Mouse (Mus musculus) thymus, postnatal 4 days (tissue): Measurements from ENCODE around the gene Klk11.
A peak's percentile ranks its signal among the peaks of the same experiment; 100 is the strongest.

Source experiments
- DNase-seq: peaks from one replicate; pipeline ENCODE4 v3.0.0; 2021

Klk11 gene

DNA sequence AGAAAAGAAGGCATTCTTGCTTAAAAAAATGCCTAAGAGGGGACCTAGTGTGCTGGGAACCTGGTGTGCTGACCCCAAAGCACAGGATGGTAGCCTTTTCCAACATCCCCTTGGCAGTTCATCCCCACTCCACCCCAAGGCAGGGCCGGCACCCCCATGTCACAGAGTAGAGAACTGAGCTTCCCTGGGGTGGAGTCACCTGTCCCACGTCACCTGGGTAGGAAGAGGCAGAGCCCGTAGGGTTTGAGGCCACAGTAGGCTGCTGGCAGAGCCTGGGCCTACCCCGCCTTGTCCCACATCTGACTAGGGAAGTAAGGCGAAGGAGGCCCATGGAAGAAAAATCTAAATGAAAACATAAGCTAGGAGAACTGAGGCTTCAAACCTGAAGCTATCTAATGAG lies at the start of gene Klk11:
Gene Klk11 (plus strand): TSS at position 241 of the 400 bp plus-strand sequence.
- DNase-seq: no peak

DNA sequence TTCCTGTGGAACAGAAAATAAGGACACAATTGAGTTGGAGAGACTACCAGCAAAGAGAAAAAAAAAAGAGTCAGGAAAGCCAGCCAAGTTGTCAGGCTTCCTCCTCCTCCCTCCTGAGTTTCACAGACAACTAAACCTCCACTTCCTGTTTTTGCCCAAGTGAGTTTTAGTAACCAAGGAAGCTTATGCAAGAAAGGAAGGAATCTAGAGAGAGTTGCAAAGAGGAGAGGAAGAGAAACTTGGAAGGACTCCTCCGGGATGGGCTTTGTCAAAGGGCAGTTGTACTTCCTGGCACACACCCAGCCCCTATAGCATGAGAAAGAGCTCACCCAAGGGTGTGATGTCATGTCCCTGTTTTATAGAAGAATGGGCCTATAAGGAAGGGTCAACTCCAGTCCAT lies 26.6 kb upstream of the Klk11 start:
- DNase-seq: no peak

DNA sequence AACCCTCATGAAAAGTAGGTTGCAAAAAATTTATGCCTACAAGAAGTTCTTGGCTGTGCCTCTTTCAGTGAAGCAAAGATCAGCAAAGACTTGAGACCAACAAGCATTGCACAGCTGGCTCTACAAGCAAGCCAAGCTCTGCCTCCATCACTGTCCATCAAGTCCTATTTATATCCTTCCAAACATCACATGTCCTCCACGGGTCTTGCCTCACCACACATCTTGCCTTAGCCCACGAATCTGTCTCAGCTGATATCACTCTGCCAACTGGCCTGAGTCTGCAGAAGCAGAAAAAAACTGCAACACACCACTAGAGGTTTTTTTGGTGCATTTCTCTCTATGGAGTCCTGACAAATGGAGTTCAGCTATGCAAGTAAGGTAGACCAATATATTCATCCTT lies 21.6 kb upstream of the Klk11 start:
- no peak for DNase-seq

DNA sequence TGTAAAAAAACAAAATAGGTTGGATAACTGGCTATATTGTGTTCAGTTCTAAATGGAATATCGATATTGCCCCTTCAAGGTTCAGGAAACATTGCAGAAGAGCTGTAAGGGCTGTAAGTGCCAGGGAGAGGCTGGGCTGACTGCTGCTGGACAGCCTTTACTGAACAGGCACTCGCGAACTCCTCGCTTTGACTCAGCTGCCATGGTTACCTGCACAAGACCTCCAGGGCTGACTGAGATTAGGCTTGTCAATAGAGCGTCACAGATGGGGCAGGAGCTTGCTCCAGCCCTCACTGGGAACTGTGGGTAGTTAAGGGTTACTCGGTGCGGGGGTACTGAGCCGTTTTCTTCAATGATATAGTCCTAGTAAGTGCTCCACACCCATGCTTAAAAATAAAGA lies 7.9 kb upstream of the Klk11 start:
- DNase-seq: no peak

DNA sequence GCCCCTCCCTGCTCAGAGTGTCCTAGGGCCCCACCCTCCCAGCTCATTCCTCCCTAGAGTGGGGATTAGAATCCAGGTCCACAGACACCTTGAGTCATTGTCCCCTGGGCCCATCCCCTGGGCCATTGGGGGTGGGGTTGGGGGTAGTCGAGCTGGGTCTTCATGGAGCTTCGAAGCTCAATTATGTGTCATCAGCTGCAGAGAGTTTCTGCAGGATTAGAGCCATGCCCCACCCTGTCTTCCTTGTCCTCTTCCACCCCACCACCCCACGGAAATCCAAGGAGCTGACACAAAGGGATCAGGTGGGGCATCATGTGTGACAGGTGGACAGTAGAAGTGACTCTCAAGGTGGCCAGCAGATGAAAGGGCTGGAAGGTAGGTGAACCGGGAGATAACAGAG lies 5.8 kb upstream of the Klk11 start, which contains the start of gene Klk12:
Gene Klk12 (plus strand): TSS at position 301 of the 400 bp plus-strand sequence.
- no peak for DNase-seq

DNA sequence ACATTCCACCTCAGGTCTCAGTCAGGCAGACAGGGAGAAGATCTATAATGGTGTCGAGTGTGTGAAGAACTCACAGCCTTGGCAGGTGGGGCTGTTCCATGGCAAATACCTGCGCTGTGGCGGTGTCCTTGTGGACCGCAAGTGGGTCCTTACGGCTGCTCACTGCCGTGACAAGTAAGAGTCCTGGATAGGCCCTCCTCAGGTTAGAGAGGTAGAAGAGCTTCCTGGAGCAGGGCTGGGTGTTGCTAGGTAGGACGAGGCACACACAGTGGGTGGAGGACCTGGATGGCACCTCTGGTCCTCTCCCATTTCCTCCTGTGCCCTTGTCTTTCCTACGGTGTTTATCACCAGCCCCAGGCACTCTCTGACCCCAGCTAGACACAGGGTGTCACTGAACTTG lies 4.8 kb upstream of the Klk11 start:
- DNase-seq: no peak

DNA sequence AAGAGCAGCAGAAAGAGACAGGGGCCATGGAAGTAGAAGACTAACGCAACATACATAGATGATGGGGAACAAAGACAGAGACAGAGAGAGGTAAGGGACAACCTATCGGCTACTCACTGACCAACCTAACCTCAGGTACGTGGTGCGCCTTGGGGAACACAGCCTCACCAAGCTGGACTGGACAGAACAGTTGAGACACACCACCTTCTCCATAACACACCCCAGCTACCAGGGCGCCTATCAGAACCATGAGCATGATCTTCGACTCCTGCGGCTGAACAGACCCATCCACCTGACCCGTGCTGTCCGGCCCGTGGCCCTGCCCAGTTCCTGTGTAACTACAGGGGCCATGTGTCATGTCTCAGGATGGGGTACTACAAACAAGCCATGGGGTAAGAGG lies 3.7 kb upstream of the Klk11 start:
- DNase-seq: no peak

DNA sequence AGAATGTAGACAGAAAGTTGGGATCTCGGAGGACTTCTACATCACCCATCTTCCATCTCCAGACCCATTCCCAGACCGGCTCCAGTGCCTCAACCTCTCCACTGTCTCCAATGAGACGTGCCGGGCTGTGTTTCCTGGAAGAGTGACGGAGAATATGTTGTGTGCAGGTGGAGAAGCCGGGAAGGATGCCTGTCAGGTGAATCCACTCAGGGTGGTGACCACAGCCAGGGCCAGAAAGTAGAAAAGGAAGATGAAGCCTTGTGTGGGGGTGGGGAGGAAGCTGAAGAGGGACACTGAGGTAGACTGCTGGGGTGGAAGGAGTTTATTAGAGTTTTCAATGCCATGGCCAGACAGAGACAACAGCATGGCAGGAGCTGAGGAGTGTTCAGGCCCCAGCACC lies 2.5 kb upstream of the Klk11 start:
- no peak for DNase-seq

DNA sequence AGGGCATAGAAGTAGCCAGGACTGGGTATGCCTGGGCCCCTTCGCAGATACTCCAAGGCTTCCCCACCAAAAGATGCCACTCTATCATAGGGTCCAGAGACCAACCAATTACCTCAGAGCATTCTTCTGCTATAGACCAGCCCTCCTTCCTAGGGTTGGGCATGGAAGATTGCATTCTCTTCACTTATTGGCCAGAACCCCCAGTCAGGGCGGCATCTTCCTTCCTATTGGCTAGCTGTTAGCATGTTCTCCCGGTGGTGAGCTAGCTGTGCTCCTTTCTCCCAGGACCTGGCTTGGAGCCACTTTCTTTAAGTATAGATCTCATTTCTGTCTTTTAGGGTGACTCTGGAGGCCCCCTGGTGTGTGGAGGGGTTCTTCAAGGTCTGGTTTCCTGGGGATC lies 1.5 kb upstream of the Klk11 start:
- no peak for DNase-seq

DNA sequence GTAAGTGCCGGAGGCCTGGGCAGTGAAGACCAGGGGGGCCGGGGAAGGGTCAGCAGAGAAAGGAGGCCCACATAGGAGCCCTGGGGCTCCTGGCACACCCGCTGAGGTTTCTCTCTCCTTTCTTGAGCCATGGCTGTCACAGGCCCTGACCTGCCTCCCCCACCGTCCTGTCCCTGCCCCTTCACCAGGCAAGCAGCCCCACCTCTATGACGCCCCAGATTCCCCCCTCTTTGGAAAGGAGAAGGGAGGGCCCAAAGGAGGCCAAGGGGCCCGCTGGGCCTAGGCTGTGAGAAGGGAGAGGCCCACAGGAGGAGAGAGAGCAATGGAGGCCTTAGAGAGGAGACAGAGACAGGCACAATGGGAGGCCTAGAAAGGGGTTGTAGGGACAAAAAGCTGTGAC lies 398 bp downstream of the Klk11 start:
- no peak for DNase-seq

DNA sequence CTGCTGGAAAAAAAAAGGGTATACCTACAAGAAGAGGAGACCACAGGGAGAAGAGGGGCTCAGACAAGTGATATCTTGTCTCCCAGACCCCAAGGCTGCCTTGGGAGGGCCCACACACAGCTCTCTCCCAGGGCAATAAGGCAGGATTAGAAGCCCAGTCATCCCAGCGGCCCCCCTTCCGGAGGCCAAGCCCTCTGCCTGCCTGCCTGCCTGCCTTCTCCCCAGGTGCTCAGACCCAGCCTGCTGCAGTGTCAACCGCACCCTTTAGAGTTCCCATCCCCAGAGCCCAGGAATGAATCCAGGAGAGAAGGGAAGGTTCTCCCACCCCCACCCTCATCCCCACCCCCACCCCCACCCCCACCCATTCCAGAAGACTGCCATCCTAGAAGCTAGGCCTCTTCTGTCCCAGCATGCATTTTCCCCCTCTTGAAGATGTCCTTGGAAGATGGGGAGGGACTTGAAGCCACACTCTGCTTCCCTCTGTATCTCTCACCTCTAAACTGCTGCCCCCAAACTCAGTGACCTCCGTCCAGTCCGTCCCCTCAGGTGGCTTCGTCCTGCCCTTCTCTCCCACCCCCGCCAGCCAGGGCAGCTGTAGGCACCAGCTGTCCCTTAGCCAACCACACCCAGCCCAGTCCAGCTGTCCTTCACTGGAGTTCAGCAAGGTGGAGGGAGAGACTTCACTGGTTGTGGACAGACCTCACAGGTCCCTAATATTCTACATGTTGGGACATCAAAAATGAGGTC lies 1.1 kb downstream of the Klk11 start:
- no peak for DNase-seq

DNA sequence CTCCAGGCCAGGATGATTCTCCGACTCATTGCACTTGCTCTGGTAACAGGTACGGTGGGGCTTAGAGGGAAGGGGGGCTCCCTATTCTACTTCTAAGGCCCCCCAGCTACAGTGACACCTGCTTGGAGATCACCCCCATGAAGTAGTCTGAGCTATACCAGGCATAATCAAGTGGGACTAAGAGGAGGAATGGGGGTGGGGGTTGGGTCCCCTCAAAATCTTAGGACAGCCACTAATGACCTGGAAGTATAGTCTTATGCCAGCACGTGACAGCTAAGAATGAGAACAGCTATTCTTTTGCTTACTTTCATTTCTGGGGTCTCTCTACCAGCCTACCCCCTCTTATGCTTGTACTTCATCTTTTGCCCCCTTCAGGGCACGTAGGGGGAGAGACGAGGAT lies 2.1 kb downstream of the Klk11 start:
- DNase-seq: no peak

DNA sequence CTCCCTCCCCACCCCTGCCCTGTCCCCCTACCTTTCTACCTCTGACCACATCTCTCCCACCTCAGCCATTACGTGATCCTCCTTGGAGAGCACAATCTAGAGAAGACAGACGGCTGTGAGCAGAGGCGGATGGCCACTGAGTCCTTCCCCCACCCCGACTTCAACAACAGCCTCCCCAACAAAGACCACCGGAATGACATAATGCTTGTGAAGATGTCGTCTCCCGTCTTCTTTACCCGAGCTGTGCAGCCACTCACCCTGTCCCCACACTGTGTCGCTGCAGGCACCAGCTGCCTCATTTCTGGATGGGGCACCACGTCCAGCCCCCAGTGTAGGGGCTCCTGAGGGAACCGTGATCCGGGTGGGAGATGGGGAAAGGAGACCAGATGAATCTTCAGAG lies 3.0 kb downstream of the Klk11 start:
- no peak for DNase-seq

DNA sequence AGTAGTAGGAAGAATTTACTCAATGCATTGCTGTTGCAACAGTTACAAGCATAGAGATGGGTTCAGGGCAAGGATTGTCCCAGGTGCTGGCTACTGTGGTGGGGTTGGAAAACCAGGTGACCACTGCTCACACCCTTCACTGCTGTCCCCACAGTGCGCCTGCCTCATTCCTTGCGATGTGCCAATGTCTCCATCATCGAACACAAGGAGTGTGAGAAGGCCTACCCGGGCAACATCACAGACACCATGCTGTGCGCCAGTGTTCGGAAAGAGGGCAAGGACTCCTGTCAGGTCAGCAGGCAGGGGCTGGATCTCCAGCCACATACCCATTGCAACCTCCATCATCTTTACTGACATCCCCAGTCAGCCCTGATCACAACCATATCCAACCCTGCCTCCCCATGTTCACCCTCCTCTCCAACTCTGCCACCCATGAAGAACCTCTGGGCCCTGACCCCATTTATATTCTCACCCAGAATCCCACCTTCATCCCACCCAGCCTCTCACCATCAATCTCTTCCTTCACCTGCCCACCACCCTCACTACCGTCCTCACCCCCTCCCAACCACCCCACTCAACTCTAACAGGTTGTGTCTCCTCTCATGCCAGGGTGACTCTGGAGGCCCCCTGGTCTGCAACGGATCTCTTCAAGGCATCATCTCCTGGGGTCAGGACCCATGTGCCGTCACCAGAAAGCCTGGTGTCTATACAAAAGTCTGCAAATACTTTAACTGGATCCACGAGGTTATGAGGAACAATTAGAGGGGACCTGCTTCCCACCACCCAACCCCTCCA lies 4.0 kb downstream of the Klk11 start:
- no peak for DNase-seq

DNA sequence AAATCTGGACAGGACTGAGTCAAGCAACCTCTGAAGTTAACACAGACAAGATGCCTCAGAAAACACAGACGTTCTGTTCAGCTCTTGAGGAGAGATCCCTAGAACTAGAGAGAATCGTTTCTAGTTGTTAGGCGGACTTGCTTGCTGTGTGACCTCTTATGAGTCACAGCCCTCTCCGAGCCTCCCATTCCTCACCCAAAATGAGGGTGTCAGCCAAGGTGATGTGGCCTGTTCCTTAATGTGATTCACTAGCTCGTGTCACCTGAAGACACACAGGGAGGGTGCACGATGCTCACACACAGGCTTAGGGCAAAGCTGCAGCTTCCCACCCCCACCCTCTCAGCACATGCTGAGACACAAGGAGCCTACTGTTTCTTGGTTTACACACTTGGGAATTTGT lies 5.8 kb downstream of the Klk11 start:
- no peak for DNase-seq

DNA sequence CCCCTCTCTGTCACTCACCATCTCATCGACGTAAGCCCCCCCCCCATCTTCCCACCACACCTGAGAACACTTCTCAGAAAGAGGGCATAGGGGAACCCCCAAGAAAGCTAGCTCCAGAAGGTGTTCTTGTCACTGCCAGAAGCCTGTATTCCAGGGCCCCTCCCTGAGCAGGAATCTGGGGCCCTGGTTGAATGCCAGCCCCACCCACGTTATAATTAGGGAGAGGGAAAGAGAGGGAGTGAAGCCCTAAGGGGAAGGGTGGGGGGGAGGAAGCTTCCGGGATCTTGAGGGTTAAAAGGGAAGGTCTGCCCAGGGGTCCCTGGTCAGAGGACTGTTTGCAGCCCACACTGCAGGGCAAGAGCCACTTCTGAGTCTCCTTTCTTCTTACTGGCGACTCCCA lies 6.3 kb downstream of the Klk11 start, which contains the start of gene Klk10:
Gene Klk10 (plus strand): TSS at position 290 of the 400 bp plus-strand sequence.
- no peak for DNase-seq

DNA sequence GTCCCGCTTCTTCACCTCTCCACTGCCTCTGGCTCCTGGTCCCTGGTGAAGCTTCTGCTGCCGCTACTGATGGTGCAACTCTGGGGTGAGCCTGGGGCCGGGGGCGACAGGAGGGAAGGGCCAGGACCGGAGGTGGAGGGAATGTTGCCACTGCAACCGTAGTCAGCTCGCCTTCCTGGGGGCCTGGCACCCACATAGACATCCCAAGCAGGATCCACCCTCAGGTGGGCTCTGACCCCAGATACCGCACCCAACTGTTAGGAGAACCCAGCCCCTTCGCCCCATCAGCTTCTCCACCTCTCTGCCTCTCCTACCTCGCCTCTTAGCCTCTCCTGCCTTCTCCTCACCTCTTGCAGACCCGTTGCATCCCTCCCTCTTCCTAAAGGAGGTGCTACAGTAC lies 7.1 kb downstream of the Klk11 start:
- DNase-seq: no peak

DNA sequence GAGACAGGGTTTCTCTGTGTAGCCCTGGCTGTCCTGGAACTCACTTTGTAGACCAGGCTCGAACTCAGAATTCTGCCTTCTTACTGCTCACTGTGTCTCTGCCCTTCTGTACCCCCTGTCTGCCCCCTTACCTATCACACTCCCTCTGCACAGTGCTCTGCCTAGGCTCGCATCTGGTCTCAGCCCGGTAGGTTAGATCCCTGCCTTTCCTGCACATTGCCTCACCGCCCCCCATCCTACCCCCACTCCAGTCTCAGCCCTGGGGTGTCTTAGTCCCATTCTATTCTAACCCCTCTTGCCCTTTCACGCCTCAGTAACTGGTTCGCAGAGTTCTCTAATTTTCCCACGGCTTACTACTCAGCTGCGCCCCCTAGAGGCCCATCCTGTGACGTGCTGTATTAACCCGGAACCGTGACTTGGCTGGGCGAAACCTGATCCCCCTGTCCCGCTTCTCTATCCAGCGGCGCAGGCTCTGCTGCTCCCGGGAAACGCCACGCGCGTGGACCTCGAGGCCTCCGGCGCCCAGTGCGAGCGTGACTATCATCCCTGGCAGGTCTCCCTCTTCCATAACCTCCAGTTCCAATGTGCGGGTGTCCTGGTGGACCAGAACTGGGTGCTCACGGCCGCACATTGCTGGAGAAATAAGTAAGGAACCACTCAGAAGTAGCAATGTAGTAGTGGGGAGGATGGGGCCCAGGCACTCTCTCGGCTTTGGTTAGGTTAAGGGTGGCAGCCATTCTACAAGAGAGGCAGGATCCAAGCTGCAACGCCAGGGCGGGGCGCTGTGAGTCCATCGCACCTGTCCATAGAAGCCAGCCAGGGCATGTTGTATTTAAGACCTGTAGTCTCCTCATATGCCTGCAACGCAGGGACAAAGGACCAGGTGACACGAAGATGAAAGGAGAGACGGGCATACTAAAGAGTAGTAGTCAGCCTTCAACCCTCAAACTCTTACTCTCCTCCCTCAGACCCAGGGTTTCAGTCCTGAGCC lies 8.2 kb downstream of the Klk11 start:
- DNase-seq: peak; percentile 87

DNA sequence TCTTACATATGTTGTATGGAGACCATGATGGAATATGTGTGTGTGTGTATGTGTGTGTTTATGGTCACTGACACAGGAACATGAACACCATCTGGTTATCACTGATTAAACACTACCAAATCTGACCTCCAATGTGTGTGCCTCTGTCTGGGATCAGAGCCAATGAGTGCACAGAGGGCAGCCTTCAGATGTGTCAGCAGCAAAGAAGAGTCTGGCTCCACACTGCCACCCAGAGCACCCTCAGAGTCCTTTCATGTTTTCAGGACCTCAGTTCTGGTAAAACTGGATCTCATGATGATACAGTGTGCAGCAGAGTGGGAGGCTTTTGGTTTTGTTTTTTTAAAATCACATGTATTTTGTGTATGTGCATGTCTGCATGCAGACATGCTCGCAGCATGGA lies 10.9 kb downstream of the Klk11 start:
- DNase-seq: no peak

DNA sequence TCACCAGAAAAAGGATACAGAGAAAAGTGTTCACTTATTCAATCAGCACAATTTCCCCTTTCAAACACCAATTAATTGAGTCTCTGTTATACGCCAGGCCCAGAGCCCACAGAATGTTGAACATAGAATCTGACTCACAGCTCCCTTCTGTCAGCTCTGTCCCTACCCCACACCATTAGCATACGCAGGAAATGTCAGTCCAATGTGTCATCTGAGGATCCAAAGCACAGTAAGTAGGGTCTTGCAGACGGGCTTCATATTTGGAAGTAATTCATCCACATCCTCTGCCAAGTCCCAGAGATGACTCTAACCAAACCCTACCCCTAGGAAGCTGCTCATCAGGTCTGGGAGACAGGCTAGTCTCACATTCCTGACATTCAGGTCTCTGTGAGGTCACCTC lies 13.7 kb downstream of the Klk11 start:
- DNase-seq: no peak

DNA sequence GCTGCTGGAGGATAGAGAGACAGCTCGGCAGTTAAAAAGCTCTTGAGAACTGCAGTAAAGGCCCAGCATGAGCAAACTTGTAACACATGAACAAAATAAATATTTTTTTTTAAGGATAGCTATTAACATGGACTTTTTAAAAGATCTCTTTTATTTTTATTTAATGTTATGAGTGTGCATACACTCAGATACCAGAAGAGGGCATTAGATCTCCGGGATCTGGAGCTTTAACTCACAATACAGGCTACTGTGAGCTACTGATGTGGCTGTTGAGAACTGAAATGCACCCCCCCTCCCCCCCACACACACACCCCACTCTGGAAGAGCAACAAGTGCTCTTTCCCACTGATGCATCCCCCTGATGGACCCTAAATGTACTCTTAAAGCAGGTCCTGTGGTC lies 14.9 kb downstream of the Klk11 start:
- DNase-seq: no peak

DNA sequence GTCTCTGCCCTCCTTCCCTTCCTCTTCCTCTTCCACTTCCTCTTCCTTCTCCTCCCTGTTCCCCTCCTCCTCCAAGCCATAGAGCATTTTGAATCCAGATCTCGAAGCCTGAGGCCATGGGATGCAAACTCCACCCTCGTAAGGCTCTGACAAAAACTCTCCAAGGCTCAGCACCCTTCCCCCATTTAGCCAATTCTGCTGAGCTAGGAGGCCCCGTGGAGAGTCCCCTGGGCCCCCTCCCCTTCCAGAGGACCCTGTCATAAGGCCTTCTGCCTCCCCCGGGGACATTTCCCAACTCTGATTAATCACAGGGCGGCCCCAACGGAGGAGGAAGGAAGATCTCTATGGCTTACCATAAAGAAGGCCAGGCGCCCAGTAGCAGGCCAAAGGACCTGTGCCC lies 17.2 kb downstream of the Klk11 start, which contains the start of gene Klk9:
Gene Klk9 (plus strand): TSS at position 301 of the 400 bp plus-strand sequence.
- no peak for DNase-seq

DNA sequence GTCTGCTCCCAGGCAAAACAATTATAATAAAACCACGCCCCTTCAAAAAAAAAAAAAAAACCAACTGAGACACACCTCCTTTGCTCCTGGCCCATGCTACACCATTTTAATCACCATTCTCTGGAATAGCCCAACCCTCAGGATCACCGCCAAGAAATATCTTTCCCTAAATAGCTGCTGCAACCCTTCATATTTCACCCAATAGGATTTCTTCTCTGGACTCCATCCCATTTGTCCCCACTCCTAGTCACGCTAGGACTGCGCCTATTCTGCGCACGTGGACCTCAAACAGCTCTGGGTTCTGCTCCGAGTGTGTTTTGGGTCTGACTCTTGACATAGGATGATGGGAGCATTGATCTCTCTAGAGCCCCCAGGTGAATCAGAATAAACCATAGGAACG lies 22.0 kb downstream of the Klk11 start:
- DNase-seq: no peak
